Mouse (Mus musculus): ENCODE data around the gene Zbtb20.
"Not testable (repeated sequence)": the region's sequence is repeated elsewhere in the genome, so short reads cannot be mapped to it uniquely, and the experiment has no call there.

The Zbtb20 gene

DNA sequence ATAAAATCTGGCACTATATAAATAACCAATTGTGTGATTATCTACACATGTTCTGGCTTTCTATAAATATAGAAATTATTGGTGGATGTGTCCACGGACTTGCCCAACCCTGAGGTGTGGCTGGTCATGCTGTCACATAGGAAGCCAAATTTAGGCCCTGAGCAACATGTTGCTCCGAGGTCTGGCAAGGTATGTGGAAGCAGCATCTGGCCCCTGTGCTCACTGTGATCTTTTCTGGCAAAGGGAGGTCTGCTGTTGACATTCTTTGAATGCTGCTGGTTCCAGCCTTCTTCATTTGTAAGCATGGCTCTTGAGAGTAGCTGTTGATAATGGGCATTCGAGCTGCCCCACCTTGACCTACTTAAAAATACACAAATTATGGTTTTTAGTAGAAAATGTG is 35.0 kb downstream of the Zbtb20 start:
- no peak for DNase-seq (ENCODE audit: low read depth, low spot score)

DNA sequence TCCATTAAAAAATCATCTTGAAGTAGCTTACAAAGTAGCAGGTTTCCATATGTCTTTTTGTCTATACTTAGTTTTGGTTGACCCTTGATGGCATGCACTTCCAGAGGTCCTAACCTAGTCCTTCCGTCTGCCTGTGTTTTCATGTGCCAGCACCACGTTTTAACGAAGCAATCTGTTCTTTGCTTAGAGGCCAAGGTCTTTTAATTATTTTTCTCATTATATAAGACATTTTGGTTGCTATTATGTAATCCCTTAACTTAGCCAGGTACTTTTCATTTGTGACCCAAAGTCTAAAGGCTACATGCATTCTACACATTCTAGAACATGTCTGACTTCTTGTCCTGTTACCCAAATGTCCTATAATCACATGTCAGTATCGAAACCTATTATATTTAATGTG is 35.6 kb downstream of the Zbtb20 start:
- no peak for DNase-seq (ENCODE audit: low read depth, low spot score)

DNA sequence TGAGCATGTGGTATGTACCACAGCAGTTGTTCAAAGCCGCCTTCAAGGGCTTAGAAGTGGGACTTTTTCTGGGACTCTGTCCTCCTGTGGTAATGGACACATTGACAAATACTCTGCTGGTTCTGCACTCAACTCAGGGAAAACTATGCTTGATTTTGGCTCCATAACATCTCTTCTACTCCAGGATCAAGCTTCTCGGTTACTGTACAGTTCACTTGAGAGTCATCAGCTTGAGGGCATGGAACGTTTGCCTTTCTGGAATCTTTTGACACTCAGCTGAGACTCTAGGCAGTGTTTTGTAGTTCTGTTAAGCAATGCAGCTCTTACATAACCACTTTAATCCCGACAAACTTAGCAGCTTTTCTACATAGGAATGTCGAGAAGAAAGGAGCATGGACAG is 36.1 kb downstream of the Zbtb20 start:
- DNase-seq (ENCODE audit: low read depth, low spot score) = no peak

DNA sequence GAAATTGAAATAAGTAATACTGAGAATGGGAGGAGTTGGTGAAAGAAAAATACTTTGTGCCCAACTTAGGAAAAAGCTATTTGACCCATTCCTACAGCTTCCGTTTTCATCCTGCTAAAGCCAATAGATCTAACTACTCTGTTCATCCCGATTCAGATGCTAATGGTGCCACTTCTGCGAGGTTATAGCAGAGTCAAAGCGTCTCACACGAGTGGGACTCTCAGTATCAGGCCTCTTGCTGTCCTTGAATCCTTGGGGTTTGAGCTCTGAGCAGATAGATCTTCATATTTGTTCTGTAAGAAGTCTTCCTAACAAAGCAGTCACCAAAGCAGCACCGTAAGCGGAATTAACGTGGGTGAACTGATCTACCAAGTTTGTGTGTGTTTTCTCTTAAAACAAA is 37.6 kb downstream of the Zbtb20 start:
- DNase-seq (ENCODE audit: low read depth, low spot score) = no peak

- peak; percentile 36 for DNase-seq (ENCODE audit: low read depth, low spot score)
These were observed 38.9 kb downstream of the Zbtb20 start for GRCm38 (mm10) chr16:42914457-42915085.

DNA sequence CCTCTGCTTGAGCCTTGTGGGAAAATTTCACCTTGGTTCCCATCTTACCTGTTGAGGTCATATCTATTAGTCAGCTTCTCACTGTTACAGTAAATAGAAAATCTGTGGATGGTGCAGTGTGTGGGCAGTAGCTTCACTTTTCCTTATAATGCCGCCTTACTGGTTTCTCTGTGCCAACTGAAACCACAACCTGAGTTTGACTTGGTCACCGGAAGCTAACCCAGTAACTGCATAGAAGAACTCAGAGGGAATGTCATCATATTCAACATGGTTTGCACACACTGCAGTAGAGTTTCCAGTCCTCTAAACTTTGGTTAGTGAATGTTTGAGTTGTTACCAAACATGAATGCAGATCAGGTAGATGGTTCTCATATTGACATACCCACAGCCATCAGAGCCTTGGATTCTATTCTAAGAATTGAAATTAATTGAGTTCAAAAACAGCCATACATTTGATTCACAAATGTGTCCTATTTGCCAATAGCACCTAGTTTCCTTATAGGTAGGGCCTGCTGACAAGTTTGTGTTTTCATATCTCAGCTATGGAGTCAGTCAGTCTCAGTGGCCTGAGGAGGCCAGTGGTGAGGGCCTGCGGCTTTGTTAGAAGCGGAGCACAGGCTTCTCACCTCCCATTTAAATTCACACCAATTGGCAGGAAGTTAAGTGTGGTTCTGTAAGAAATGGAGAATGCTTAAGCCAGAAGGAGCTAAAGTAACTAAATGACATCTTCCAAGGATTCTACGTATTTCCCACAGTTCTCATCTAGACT is 44.5 kb downstream of the Zbtb20 start:
- DNase-seq (ENCODE audit: low read depth, low spot score) = no peak

- DNase-seq (ENCODE audit: low read depth, low spot score) = no peak
These were observed 45.8 kb downstream of the Zbtb20 start for GRCm38 (mm10) chr16:42921436-42921835.

DNA sequence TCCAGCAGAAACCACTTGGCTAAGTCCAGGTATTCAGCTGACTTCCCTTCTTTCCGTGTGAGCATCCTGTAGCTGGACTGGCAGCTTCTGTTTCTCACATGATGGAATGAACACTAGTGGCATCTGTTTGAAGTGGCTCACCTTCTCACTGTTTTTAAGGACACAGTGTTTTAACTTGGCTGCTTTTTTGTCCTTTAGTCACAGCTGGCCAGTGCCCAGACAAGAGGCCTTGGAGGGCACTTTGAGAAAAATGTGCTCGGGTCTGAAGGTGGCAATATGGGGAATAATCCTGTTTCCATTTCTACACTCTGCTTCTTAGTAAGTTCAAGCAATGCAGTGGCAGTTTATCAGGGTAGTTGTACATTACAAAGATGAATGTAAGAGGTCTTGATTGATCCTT is 62.5 kb downstream of the Zbtb20 start:
- no peak for DNase-seq (ENCODE audit: low read depth, low spot score)

DNA sequence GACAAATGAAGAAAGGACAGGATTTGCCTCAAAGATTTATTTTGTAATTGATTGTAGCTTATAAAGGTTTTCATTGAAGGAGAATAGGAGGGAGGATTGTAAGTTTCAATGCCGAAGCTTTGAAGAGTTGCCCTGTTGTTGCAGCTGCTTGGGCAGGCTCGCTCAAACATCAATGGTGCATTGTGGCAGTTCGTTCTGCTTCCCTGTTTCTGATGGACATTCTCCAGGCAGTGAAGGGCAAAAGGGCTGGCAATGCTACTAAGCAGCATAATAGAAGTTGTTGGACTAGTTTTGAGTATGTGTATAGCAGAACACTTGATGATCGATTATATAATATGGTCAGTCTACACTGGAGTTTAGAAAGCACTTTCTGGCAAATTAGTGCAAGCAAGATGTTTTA is 71.3 kb downstream of the Zbtb20 start:
- no peak for DNase-seq (ENCODE audit: low read depth, low spot score)

GRCm38 (mm10) chr16:42955401-42955800 is 79.7 kb downstream of the Zbtb20 start:
- not testable (repeated sequence) for DNase-seq (ENCODE audit: low read depth, low spot score)

GRCm38 (mm10) chr16:42972872-42973271 is 97.2 kb downstream of the Zbtb20 start:
- no peak for DNase-seq (ENCODE audit: low read depth, low spot score)

- DNase-seq (ENCODE audit: low read depth, low spot score) = no peak
These were observed 123.2 kb downstream of the Zbtb20 start for GRCm38 (mm10) chr16:42998896-42999295.

GRCm38 (mm10) chr16:43026351-43026750 is 150.7 kb downstream of the Zbtb20 start:
- no peak for DNase-seq (ENCODE audit: low read depth, low spot score)

DNA sequence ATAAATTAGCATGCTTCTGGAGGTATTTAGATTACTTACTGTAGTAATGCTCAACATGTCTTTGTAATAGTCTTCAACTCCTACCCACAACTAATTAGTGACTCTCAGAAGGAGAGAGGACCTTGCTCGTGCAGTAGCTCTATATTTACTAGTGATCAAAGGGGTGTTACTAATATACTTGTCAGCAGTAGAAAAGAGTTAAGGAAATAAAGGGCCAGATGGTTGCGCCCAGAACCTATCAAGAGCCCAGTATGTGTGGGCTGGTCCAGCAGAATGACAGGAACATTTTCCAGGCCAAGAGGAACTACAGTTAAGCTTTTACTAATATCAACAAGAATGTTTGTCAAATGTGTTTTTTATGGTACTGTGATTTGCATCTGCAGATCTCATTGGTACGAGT is 153.6 kb downstream of the Zbtb20 start:
- DNase-seq (ENCODE audit: low read depth, low spot score) = no peak

DNA sequence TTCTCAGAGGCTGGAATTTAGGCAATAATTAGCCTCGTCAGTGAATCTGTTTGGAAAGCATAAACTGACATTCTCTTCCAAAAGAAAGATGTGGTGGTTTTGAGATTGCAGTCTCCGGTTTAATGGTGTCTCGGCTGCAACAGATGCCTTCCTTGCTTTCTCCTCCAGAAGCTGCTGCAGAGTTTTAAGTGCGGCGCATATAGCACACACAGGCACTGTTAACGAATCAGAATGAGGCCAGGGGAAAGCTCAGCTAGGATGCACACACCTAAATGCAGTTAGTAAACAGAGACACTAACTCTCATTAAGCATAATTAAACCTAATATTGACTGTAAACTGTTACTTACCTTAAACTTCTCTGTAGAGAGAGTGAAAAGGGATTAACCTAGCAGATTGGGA is 160.0 kb downstream of the Zbtb20 start:
- no peak for DNase-seq (ENCODE audit: low read depth, low spot score)

GRCm38 (mm10) chr16:43036510-43036909 is 160.8 kb downstream of the Zbtb20 start:
- DNase-seq (ENCODE audit: low read depth, low spot score) = no peak

GRCm38 (mm10) chr16:43037320-43037719 is 161.6 kb downstream of the Zbtb20 start:
- no peak for DNase-seq (ENCODE audit: low read depth, low spot score)

GRCm38 (mm10) chr16:43045611-43046010 is 169.9 kb downstream of the Zbtb20 start:
- no peak for DNase-seq (ENCODE audit: low read depth, low spot score)

GRCm38 (mm10) chr16:43046686-43047085 is 171.0 kb downstream of the Zbtb20 start:
- DNase-seq (ENCODE audit: low read depth, low spot score) = no peak

DNA sequence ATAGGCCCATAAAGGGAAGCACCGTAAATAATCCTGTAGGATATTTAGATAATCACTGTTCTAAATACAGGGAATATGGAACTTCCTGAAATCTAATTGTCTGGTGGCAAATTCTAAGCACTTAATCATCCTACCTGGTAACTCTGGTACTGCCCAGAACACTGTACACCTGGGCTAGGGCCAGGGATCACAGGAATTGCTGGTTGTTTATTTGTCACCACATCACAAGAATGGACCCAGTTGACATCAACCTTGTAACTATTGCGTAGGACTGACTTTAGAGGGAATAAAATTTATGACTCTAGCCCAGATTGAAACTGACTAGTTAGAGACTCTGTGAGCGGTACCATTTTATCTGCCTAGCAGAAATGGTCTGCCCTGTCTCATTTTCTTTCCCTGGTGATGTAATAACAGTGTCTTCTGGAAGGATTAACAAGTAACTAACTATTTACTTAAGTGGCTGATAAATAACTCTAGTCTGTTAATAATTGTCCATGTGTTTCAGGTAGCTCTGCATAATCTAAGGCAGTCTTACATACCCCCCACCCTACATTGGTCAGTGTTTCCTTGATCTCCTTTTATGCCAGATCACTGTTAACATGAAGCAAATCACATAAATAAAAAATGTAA is 194.1 kb downstream of the Zbtb20 start:
- DNase-seq (ENCODE audit: low read depth, low spot score) = no peak

DNA sequence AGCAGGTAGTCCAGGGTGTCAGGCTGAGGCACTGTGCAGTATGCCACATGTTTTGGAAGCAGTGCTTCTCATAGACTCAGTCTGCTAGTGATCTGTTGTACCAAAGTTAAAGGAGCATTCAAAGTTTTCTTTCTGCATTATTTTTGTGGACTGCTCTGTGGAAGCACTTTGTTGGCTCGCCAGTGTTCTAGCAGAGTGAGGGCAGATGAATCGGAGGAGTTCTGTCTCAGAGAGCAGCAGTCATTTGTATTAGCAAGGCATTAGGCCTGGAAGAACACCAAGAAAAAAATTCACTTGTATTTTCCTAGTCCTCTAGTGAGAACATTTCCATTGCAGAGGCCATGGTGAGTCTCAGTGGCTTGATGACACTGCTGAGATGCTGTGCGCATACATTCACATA is 196.2 kb downstream of the Zbtb20 start:
- no peak for DNase-seq (ENCODE audit: low read depth, low spot score)

DNA sequence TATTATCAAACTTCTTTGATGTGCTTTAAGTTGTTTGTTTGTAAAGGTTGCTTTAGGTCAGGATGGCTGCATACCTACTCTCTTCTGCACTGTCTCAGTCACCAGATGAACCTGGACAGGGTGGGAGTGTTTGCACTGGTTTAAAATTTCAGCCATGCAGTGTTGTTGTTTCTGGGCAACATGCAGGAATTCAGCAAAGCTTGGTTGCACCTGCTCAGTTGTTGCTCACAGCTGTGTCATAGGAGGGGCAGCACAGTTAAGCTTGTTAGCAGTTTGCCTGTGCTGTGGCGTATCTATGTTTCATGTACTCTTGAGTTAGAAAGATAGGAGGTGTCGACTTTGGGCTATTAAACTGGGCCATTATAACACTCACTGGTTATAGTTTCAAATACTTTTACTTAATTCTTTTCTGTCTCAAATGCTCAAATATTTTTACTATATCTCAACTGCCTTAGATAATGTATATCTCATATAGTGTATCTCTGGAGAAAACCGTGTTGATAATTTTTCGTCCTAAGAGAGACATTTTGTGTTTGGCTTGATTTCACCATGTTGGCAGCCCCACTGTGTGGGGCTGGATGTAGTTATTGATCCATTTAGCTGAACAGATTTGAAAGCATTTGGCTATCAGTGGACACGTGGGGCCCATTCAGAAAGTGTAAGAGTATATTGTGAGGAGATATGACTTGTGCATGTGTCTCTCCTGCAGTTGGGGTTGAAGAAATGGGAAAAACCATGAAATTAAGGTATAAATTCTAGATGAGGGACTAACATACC is 197.3 kb downstream of the Zbtb20 start:
- DNase-seq (ENCODE audit: low read depth, low spot score) = no peak
